Mouse (Mus musculus): ENCODE results near the gene Pdk2.

DNA sequence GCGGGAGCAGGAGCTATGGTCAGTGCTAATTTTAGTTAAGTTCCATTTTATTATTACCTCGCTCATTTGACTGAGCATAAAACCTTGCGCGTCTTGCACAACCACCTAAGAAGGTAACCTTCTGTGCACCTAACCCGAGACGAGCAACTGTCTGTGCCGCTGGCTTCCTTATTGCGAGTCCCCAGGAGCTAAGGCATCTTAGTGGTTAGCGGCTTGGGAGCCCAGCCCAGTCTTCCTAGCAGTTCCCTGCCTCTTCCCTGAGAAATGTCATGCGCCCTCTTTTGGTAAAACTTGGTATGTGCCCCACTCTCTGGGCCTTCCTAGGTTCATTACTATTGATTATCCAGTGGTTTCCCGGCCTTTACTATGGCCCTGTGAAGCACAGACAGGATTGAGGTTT lies 942 bp upstream of the Pdk2 start:
- peak; percentile 34; the same call in 1 of the 2 replicates for TF ChIP-seq CTCF (IDR thresholded peaks at IDR 0.05; ENCODE audit: control insufficient read depth, insufficient read depth, insufficient replicate concordance, low read depth, low read length)
- TF ChIP-seq POLR2A (IDR thresholded peaks at IDR 0.05; ENCODE audit: control insufficient read depth, low read depth, low read length): no peak

Data from testis, adult 2 months (tissue).